Mouse (Mus musculus) embryonic facial prominence, embryonic 11.5 days (tissue): Measurements from ENCODE around the gene Abcb6. TPM values are rescaled to one million over a fixed set of nuclear protein-coding genes. Genes with fewer than 3 reads are reported as not detected.
A peak's percentile ranks its signal among the peaks of the same experiment; 100 is the strongest.

Source experiments
- ATAC-seq: fragments of 200-750 bp; cut with Nextera tagmentation; replicated peaks from 2 replicates; pipeline ENCODE4 v1.8.0; 2017; ENCODE audit warnings: low read depth; ENCODE audit not compliant: insufficient number of reproducible peaks, low FRiP score, low TSS enrichment
- DNase-seq: peaks from one replicate; pipeline ENCODE4 v3.0.0-alpha.2; 2015; ENCODE audit warnings: low spot score
- H3K27ac ChIP-seq: fragments of 300-500 bp; sonication (generic); replicated peaks from 2 replicates; pipeline ENCODE4 v1.5.1; 2014; ENCODE audit warnings: mild to moderate bottlenecking, low read depth, low read length, control low read depth
- H3K27me3 ChIP-seq: fragments of 300-500 bp; sonication (generic); 2 replicates; pipeline ENCODE4 v1.6.1; 2014; ENCODE audit warnings: mild to moderate bottlenecking, low read length, moderate library complexity, mixed read lengths; ENCODE audit not compliant: control insufficient read depth, insufficient read depth
- H3K36me3 ChIP-seq: fragments of 300-500 bp; sonication (generic); replicated peaks from 2 replicates; pipeline ENCODE4 v1.6.1; 2014; ENCODE audit warnings: low read depth, mild to moderate bottlenecking, low read length, moderate library complexity, mixed read lengths; ENCODE audit not compliant: control insufficient read depth, insufficient read depth
- H3K4me1 ChIP-seq: fragments of 300-500 bp; sonication (generic); 2 replicates; pipeline ENCODE4 v1.6.1; 2014; ENCODE audit warnings: low read length, mixed read lengths; ENCODE audit not compliant: control insufficient read depth, insufficient read depth
- H3K4me2 ChIP-seq: fragments of 300-500 bp; sonication (generic); 2 replicates; pipeline ENCODE4 v1.6.1; 2014; ENCODE audit warnings: low read depth, mild to moderate bottlenecking, control low read depth, low read length, moderate library complexity
- H3K4me3 ChIP-seq: fragments of 300-500 bp; sonication (generic); 2 replicates; pipeline ENCODE4 v1.5.1; 2014; ENCODE audit warnings: low read depth, low read length, control low read depth
- H3K9ac ChIP-seq: fragments of 300-500 bp; sonication (generic); replicated peaks from 2 replicates; pipeline ENCODE4 v1.6.1; 2014; ENCODE audit warnings: mild to moderate bottlenecking, control low read depth, low read length
- H3K9me3 ChIP-seq: fragments of 300-500 bp; sonication (generic); replicated peaks from 2 replicates; pipeline ENCODE4 v1.6.1; 2016; ENCODE audit warnings: mild to moderate bottlenecking, low read length, inconsistent platforms, mixed read lengths; ENCODE audit not compliant: control insufficient read depth
- WGBS: fragments of 180-500 bp; shearing (Covaris S2); extraction: QIAGEN DNeasy Blood & Tissue Kit; methylation state at CpG from one replicate; pipeline ENCODE4 v1.1.7; 2014; 5-methylcytosine and 5-hydroxymethylcytosine counted together
- polyA plus RNA-seq: library from polyadenylated mRNA; unstranded; fragments of >200 nt; fragmentation: Nextera tagmentation; extraction: Ambion mirVana; gene quantifications from 2 replicates; pipeline ENCODE4 v1.2.1, GENCODE M21; 2014

Abcb6 gene
- polyA plus RNA-seq, 1 experiment from 2014 or later = 24.4 TPM

DNA sequence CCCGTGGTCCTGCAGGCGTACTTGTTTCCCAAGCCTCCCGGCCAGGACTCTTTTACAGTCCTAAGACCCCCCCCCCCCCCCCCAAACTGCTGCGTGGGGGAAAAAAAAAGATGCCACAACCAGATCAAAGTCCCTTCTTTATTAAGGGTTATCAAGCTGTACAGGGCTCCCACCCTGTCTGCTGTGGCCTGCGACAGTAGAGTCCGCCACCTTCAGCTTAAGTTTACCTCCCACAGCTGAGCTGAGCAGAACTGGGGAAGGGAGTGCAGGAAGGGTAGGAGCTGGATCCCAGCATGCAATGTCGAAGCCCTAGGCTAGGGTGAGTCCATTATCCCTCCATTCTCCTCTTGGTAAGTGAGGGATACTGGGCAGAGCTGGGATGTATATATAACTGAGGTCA, 549 bp upstream of the Abcb6 start:
- DNase-seq (no peak), ATAC-seq (no peak)
- 40% methylated on average over 7 of the region's 7 CpGs for WGBS
- Histone ChIP-seq H3K9ac (no peak overlapping the region), H3K27ac (no peak overlapping the region), H3K4me3 (peak overlapping the region; percentile 60), H3K4me1 (0 out of 2 replicates have a peak, but pooled peaks cover 3% of the 10 kb centered on the region), H3K36me3 (peaks cover 2% of the 10 kb centered on the region), H3K27me3 (no peaks in the 10 kb centered on the region), H3K9me3 (no peaks in the 10 kb centered on the region), H3K4me2 (peak overlapping the region; percentile 96)

DNA sequence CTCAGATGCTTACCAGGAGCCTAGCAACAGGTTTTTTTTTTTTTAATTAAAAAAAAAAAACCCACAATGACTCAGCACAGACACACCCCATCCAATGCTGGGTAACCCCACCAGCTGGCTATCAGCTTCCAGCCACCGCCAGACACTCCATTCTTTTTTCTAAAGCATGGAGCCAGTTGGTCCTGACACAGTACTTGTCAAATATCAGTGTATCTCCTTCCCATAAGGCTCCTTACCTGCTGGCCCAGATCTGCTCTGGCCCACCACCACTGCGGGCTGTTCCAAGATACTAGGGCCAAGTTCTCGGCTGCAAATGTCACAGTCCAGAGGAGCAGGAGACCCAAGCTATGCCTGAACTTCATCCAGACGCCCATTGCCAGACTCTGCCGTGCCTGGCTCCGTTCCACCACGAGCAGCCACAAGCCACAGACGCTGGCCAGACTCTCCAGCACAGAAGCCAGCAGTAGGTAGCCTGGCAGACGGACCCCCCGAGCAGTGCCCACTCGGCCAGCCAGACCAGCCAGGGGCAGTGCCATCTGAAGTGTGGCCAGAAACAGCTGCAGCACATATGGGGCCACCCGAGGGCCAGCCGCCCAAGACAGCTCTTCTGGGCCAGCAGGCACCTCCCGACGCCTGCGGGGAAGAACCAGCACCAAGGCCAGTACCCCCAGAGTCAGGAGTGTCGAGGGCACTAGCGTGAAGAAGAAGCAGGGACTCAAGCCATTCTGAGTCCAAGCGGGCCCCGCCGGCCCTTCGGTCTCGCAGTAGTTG, 673 bp downstream of the Abcb6 start:
- 11% methylated on average over 23 of the region's 23 CpGs for WGBS
- ATAC-seq (peak; percentile 39; the same call in 1 of the 2 replicates), DNase-seq (peak; percentile 47)
- no peaks in the 10 kb centered on the region for H3K27me3 ChIP-seq
- peak overlapping the region; percentile 70 for H3K9ac ChIP-seq
- peak overlapping the region; percentile 96 for H3K4me2 ChIP-seq
- H3K27ac ChIP-seq = no peak overlapping the region; the same call in 1 of the 2 replicates
- no peaks in the 10 kb centered on the region for H3K9me3 ChIP-seq
- H3K4me3 ChIP-seq = peak overlapping the region; percentile 60
- peaks cover 2% of the 10 kb centered on the region for H3K36me3 ChIP-seq
- 0 out of 2 replicates have a peak, but pooled peaks cover 3% of the 10 kb centered on the region for H3K4me1 ChIP-seq

GRCm38 (mm10) chr1:75168472-75169464, 11.4 kb downstream of the Abcb6 start, which contains the start of gene Zfand2b:
Gene Zfand2b, plus strand, starts transcription at chr1:75168646.
- H3K36me3 ChIP-seq = peaks cover 6% of the 10 kb centered on the region; the same call in 1 of the 2 replicates
- H3K27ac ChIP-seq = no peak within 1 kb of the TSS; the same call in 1 of the 2 replicates
- H3K9ac ChIP-seq = peak within 1 kb of the TSS; percentile 58
- ATAC-seq (peak; percentile 95), DNase-seq (peak; percentile 97)
- H3K4me1 ChIP-seq = peaks cover 3% of the 10 kb centered on the region; the same call in 1 of the 2 replicates
- H3K9me3 ChIP-seq = no peaks in the 10 kb centered on the region
- peak within 1 kb of the TSS; percentile 63 for H3K4me3 ChIP-seq
- no peaks in the 10 kb centered on the region for H3K27me3 ChIP-seq
- under 1% methylated on average over 59 of the region's 59 CpGs for WGBS
- peak within 1 kb of the TSS; percentile 41 for H3K4me2 ChIP-seq

DNA sequence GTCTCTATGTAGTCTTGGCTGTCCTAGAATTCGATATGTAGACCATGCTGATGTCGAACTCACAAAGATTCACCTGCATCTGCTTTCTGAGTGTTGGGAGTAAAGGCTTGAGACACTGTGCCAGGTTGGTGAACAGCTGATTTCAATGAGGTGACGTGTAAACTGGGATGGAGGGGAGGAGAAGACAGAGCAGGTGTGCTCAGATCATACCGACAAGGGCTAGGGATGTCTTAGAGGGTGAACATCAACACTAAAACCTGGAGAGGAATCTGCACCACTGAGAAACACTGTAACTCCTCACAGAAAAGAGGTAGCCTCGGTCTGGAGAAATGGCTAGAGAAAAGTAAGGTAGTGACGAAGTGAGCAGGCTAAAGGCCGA, 12.1 kb downstream of the Abcb6 start:
- Histone ChIP-seq H3K4me3 (peak overlapping the region; percentile 63), H3K9me3 (no peaks in the 10 kb centered on the region), H3K9ac (peak overlapping the region; percentile 27), H3K27ac (no peak overlapping the region), H3K27me3 (no peaks in the 10 kb centered on the region), H3K4me1 (peaks cover 3% of the 10 kb centered on the region; the same call in 1 of the 2 replicates), H3K4me2 (peak overlapping the region; percentile 41), H3K36me3 (peaks cover 3% of the 10 kb centered on the region; the same call in 1 of the 2 replicates)
- 13% methylated on average over 7 of the region's 7 CpGs for WGBS
- ATAC-seq = peak; percentile 17; the same call in 1 of the 2 replicates
- DNase-seq = no peak

DNA sequence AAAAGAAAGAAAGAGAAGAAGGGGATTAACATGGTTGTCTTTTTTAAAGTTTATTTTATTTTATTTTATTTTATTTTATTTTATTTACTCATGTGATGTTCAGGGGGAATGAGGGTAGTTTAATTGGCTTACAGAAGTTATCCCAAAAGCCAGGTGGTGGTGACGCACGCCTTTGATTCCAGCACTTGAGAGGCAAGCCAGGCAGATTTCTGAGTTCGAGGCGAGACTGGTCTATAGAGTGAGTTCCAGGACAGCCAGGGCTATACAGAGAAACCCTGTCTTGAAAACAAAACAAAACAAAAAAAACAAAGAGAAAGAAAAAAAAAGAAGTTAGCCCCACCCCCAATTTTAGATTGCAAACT, 20.0 kb downstream of the Abcb6 start:
- ATAC-seq (no peak), DNase-seq (no peak)
- WGBS = 83% methylated on average over 4 of the region's 4 CpGs
- no peak overlapping the region for H3K9ac ChIP-seq
- no peaks in the 10 kb centered on the region for H3K9me3 ChIP-seq
- no peak overlapping the region for H3K27ac ChIP-seq
- no peak overlapping the region for H3K4me2 ChIP-seq
- no peaks in the 10 kb centered on the region for H3K27me3 ChIP-seq
- H3K36me3 ChIP-seq = no peaks in the 10 kb centered on the region
- no peak overlapping the region for H3K4me3 ChIP-seq
- H3K4me1 ChIP-seq = no peaks in the 10 kb centered on the region

- no peak overlapping the region for H3K27ac ChIP-seq
- 75% methylated on average over 5 of the region's 5 CpGs for WGBS
- no peaks in the 10 kb centered on the region for H3K9me3 ChIP-seq
- no peaks in the 10 kb centered on the region for H3K27me3 ChIP-seq
- no peaks in the 10 kb centered on the region for H3K4me1 ChIP-seq
- H3K36me3 ChIP-seq = no peaks in the 10 kb centered on the region
- no peak for ATAC-seq
- H3K4me2 ChIP-seq = no peak overlapping the region
- DNase-seq = no peak
- no peak overlapping the region for H3K4me3 ChIP-seq
- no peak overlapping the region for H3K9ac ChIP-seq
These were observed 20.5 kb downstream of the Abcb6 start for GRCm38 (mm10) chr1:75159540-75160255.

DNA sequence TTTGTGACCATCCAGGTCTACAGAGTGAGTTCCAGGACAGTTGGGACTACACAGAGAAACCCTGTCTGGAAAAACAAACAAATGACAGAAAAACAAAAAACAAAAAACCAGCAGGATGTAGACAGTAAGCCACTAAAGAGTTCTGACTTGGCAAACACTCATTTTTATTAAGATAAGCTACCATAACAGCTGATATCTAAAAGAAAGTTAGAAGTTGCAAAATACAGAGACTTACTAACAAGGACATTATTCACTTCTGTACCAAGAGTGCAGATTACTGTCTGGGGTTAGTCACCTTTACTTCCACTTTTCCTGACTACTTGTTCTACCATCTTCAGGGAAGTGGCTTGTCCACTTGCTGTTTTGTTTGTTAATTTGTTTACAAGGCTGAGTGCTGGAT, 21.2 kb downstream of the Abcb6 start:
- Histone ChIP-seq H3K27ac (no peak overlapping the region), H3K36me3 (no peaks in the 10 kb centered on the region), H3K4me3 (no peak overlapping the region), H3K4me2 (no peak overlapping the region), H3K9ac (no peak overlapping the region), H3K4me1 (no peaks in the 10 kb centered on the region), H3K27me3 (no peaks in the 10 kb centered on the region), H3K9me3 (no peaks in the 10 kb centered on the region)
- no peak for ATAC-seq
- DNase-seq = no peak
